Mouse (Mus musculus) heart, adult 2 months (tissue): ENCODE data around the gene Nsun5.

Experiments used
- CTCF ChIP-seq: fragments of 200-600 bp; IDR thresholded peaks from 2 replicates; pipeline ENCODE4 v1.8.1; 2022; ENCODE audit warnings: antibody characterized with exemption, mild to moderate bottlenecking, moderate library complexity
- POLR2A ChIP-seq: fragments of 200-500 bp; IDR thresholded peaks from 2 replicates; pipeline ENCODE4 v1.6.1; 2011; ENCODE audit warnings: mild to moderate bottlenecking, low read depth, low read length, control low read depth; ENCODE audit not compliant: insufficient read depth

- no peak for TF ChIP-seq CTCF
- TF ChIP-seq POLR2A: no peak
These were observed 43.6 kb upstream of the Nsun5 start for GRCm38 (mm10) chr5:135326121-135326659.
